Mouse (Mus musculus) regulatory T cell (primary cell): ENCODE results near the gene Taf4.

Source experiments
- in situ Hi-C: fragments of 300-600 bp; cut with MboI, MseI; formaldehyde crosslinking; loops from one replicate; pipeline ENCODE4 v1.15.1; 2025; ENCODE audit warnings: high pct_unique_total_duplicates

Taf4 gene

DNA sequence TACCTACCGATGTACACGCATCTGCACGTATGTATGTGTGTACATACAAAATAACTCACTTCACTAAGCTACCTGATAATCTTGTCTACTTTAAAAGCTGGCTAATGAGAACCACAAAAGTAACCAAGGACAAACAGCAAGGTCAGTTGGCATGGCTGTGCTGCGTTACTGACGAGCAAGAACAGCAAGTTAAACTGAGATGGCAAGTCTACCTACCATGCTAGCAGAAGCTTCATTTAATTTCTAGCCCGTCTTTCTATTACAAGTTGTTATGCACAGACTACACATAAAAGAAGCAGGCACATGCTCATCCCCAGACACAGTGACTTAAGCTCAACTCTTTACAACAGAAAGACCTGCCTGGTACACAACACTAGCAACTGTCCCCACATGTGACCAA lies 29.9 kb downstream of the Taf4 start:
- in situ Hi-C loops: no loop called here

GRCm38 (mm10) chr2:179945051-179945450 lies 31.4 kb downstream of the Taf4 start:
- in situ Hi-C loops: no loop called here

GRCm38 (mm10) chr2:179941696-179942095 lies 34.8 kb downstream of the Taf4 start:
- in situ Hi-C loops: no loop called here

GRCm38 (mm10) chr2:179937091-179937490 lies 39.4 kb downstream of the Taf4 start:
- in situ Hi-C loops: no loop called here

- in situ Hi-C loops: no loop called here
Measured at GRCm38 (mm10) chr2:179934165-179934564, 42.3 kb downstream of the Taf4 start.

DNA sequence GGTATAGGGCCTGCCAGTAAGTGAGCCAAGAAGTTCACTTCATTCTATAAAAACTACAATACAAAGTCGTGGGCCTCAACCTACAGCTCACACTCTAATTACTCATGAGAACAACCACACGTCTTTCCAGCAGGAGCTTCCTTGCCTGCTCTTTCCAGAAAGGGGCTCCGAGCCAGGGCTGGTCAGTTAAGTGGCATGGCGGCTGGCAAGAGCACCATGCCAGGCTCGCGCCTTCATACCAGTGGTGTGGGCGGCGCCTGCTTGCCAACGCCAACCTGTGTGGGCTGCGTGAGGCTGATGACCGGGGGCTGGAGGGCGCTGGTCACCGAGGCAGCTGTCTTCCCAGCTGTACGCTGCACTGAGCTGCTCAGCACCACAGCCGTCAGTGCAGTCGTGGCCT lies 44.7 kb downstream of the Taf4 start:
- in situ Hi-C loops: no loop called here

GRCm38 (mm10) chr2:179929166-179929565 lies 47.3 kb downstream of the Taf4 start:
- in situ Hi-C loops: no loop called here

- in situ Hi-C loops: no loop called here
Measured at GRCm38 (mm10) chr2:179924038-179924437, 52.4 kb downstream of the Taf4 start.

DNA sequence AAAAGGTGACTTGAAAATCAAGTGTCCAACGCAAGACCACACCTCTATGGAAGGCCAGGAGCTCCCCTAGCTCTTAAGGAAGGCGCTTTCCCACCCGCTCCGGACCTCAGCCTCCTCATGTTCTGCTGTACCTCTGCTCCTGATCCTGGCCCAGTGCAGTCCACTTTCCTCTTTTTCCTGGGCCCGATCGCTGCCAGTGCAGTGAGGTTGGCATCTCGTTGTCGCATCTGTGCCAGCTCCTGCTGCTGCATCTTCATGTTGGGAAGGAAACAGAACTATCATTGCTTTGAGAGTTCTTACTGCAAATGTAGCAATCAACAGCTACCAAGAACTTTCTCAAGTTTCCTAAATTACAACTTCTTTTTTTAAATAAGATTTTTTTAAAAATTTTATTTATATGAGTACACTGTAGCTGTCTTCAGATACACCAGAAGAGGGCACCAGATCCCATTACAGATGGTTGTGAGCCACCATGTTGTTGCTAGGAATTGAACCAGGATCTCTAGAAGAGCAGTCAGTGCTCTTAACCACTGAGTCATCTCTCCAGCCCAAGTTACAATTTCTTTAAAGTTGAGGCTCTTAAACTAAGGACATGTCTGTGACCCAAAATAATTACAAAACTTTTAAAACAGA lies 55.3 kb downstream of the Taf4 start:
- in situ Hi-C loops: no loop called here

DNA sequence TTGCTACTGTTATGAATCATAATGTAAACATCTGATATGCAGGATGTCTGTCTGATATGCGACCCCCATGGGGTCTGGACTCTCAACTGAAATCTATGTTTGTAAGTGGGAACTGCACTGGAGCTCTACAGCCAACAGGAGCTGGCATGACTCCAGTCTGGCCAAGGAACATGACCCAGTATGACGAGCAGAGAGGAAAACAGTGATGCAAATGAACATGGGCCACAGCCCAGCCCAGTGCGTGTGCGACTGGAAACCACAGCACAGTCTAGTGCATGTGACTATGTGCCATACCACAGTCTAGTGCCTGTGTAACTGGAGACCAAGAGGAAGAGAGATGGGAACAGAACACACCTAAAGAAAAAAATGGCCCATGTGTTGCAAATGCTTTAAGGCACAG lies 56.4 kb downstream of the Taf4 start:
- in situ Hi-C loops: no loop called here

DNA sequence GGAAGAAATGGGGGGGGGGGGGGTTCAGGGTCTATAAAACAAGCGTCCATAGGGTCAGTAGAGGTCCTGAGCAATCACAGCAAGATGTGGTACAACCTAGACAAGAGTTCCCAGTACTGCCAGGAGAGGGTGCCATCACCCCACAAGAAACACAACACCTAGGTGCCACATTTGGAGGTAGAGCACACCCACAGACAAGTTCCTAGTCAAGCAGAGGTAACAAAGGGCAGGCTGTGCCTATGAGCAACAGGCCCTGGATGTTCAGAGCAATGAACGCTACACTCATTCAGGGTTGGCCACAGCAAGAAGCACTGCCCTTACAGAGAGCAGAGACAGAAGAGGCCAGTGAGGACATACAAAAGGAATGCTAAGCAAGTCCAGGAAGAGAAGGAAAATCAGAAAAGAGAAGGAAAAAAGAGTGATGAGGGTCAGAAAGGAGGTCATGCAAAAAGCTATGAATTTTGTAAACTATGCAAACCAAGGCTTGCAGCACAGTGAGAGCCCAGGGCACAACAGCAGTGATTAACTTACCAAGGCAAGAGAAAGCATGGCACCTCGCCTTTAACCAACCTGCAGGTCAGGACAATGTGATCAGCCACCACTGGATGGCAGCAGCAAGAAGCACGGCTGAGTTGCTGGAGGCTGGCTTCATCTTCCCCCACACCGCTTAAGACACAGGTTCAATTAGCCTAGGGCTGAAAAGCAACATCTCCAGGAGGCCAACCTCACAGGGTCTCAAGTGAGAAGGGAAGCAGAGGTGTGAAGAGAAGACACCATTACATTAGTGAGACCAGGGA lies 59.4 kb downstream of the Taf4 start:
- in situ Hi-C loops: loop anchor here (5.0 kb wide), 1 partner anchor 130 kb away; no protein-coding TSS in a partner anchor

GRCm38 (mm10) chr2:179914246-179914645 lies 62.2 kb downstream of the Taf4 start:
- in situ Hi-C loops: no loop called here

- in situ Hi-C loops: no loop called here
Measured at GRCm38 (mm10) chr2:179913349-179913748, 63.1 kb downstream of the Taf4 start.

DNA sequence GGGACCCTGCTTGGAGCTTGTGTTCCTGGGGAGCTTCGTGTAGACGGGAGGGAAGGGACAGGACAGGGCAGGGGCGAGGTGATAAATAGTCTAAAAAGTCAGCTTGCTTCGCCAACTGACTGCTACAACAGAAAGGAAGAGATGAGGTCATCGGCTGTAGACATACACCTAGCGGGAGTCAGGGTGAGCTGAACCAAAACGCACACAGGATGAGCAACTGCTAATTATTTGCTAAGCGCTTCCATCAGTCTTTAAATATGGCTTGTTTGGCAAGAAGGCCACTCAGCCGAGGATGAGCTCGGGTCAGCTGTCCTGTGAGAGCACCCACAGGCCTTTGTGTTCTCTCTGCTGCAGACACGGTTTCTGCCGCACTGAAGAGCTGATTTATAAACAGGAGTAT lies 63.5 kb downstream of the Taf4 start:
- in situ Hi-C loops: no loop called here

DNA sequence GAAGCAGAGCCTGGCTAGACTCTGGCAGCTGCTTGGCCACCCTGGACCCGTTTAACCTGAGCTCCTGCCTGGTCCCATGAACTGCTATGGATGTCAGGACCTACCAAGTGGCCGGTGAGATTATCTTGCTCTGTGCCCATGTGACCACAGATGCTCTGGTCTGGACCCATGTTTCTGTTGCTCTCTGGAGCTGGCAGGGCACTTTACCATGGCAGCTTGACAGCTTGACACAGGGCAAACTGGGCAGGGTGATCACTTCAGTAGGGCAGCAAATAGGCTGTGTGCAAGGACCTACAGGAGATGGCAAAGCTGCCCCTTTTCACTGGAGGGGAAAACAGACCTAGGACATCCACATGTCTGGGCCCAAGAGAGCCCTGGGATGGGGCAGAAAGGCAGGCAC lies 79.5 kb downstream of the Taf4 start:
- in situ Hi-C loops: no loop called here

GRCm38 (mm10) chr2:179891048-179891447 lies 85.4 kb downstream of the Taf4 start:
- in situ Hi-C loops: no loop called here

DNA sequence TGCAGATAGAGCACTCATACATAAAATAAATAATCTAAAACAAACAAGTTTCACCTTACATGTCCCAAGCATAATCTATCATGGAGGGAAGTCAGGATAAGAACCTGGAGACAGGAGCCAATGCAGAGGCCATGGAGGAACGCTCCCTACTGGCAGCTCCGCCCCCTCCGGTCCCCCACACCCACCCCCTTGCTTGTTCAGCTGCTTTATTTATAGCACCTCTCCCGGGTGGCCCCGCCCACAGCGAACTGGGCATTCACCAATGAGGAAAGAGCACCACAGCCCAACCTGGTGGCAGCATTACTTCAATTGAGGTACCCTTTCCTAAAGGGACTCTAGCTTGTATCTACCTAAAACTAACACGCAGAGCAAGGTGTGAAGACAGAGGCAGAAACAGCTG lies 91.9 kb downstream of the Taf4 start:
- in situ Hi-C loops: loop anchor here (5.0 kb wide), 1 partner anchor 57 kb away; no protein-coding TSS in a partner anchor

- in situ Hi-C loops: no loop called here
Measured at GRCm38 (mm10) chr2:179877551-179878215, 98.8 kb downstream of the Taf4 start.

DNA sequence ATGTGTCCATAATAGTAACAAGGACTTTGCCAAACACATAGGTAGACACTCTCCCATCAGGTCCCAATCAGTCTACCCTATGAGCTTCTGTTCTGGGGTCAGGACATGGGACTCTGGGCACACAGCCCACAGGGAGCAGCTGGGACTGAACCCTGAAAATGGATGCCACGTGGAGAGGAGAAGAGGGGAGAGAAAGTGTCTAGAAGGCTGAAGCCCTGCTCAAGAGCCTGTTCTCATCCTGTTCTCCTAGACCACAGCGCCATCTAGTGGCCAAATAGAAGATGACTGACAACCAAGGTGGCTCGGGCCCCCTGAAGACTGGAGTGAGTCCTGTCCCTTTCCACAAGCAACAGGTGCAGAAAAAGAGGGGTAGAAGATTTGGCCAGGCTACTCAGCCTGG lies 101.3 kb downstream of the Taf4 start:
- in situ Hi-C loops: no loop called here

DNA sequence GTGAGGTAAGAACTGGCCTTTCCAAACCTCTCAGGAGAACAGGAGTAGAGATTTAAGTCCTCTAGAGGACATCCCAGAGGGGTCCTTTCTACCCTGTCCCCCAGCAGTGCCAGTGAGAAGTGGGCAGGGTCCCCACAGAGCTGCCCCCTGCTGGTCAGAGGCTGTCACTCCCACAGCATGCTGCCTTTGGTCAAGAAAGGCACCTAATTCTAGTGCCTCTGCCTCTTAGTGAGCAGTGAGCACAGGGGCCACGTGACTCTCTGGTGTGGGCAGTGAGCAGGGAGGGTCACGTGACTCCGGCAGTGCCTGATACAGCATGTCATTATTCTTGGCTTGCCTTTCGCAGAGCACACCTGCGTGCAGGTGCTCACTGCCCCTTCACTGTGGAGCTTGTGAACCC lies 103.1 kb downstream of the Taf4 start:
- in situ Hi-C loops: no loop called here

- in situ Hi-C loops: no loop called here
Measured at GRCm38 (mm10) chr2:179872724-179873123, 103.7 kb downstream of the Taf4 start.

DNA sequence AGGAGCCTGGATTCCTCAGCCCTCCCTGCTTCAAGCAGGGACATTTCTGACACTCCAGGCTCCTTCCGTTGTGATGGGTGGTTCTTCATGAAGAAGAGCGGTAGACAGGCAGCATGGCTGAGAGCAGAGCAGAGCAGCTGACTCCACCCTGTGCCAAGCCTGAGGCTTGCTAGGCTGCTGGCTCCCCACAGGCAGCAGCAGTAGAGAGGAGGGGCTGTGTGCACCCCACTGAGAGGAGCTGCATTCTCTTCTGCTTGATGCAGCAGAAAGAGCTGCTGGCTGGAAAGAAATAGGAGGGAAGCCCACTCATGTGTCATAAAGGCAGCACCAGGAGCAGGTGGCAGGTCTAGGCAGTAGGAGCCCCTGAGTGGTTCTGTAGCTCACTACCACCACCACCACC lies 106.6 kb downstream of the Taf4 start:
- in situ Hi-C loops: loop anchor here (10.0 kb wide), 1 partner anchor 395 kb away; no protein-coding TSS in a partner anchor

DNA sequence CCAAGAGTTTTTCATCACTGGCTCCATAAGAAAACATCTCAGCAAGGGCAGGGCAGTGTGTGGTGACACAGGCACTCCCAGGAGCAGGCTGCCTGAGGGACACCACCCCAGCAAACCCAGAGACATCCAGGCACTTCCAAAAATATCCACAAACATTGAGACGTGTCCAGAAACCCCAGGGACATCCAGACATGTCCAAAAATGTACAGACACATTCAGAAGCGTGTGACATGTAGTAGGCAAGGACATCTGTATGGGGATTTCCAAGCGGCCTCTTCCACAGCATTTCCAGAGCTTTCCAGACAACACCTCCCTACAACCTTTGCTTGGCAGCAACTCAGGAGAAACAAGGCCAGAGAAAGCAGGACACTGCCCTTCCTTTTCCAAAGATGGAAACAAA lies 108.8 kb downstream of the Taf4 start:
- in situ Hi-C loops: loop anchor here (10.0 kb wide), 1 partner anchor 393 kb away; no protein-coding TSS in a partner anchor
